Mouse (Mus musculus) layer of hippocampus, adult 2 months (tissue): ENCODE results near the gene Tada2a. TPM values are rescaled to one million over a fixed set of nuclear protein-coding genes. Genes with fewer than 3 reads are reported as not detected.
A peak's percentile ranks its signal among the peaks of the same experiment; 100 is the strongest.

Experiments
- DNase-seq, 2 experiments: peaks; one replicate each; pipeline ENCODE4 v3.0.0; 2022; ENCODE audit warnings: low spot score in 2 of 2
- H3K27ac ChIP-seq: fragments of 200-600 bp; 2 replicates; pipeline ENCODE4 v1.8.1; 2022
- H3K4me3 ChIP-seq: fragments of 200-600 bp; 2 replicates; pipeline ENCODE4 v1.8.1; 2022; ENCODE audit warnings: mild to moderate bottlenecking
- CTCF ChIP-seq: fragments of 200-600 bp; conservative IDR thresholded peaks from 2 replicates; pipeline ENCODE4 v1.8.1; 2022; ENCODE audit warnings: antibody characterized with exemption, mild to moderate bottlenecking, moderate library complexity
- total RNA-seq, 2 experiments: library from RNA; stranded (reverse); gene quantifications; 2 replicates each; pipeline ENCODE4 v1.2.3; 2021

The Tada2a gene
- total RNA-seq, 2 experiments from 2014 or later, result 33.0 to 33.8 TPM

DNA sequence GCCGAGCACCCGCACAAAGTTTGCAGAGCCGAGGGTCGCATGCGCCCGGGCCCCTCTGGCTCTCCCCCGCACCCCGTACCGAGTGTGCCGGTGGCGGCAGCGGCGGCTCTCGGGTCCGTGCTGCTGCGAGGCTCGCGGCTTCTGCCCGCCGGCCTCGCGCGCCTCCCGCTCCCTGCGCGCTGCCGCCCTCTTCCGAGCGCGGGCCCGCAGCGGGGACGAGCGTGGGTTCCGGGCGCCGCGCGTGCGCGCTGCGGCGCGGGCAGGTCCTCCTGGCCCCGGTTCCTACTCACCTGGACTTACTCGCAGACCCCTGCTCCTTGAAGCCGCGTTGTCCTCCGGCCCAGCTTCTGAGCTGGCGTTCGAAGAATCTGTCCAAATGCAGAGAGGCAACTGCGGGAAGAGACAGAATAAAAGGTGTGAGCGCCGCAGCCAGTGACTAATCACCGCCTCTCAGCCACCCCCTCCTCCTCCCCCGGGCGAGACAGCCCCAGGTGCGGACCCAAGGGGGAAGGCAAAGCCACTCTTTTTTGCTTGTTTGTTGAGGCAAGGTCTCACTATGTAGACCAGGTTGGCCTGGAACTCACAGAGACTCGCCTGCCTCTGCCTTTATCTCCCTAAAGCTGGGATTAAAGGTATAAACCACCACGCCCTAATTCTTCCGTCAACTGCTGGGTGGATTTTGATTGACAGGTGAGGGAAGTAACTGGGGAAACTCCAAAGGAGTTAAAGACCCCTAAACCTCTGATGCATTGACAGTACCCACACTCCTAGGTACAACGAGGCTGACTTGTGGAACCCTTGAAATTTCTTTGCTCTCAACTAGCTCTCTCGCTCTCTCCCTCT lies 61.0 kb downstream of the Tada2a start:
- no peak for TF ChIP-seq CTCF
- Histone ChIP-seq H3K27ac (peak overlapping the region; percentile 93), H3K4me3 (peak overlapping the region; percentile 86)
- peak in 1 of 2 experiments; percentile 57 for DNase-seq

DNA sequence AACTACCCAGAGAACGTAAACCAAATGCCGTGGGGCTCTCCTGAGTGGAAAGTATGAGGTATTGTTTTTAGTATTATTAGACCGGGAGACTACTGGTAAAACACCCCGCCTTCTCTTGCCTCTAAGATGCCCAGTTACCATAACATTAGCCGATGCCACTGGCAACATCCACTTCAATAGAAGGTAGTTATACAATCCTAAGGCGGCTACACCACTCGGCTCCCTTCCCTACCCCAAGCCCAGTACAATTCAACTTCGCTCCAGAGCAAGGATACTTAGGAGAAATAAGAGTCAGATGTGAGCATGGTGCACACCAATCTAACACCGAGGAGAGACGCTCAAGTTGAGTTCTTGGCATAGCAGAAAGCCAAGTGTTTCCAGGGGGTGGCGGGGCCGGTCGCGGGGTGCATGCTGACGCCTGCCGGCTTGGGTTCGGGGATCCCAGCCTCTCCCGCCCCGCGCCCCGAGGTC lies 61.6 kb downstream of the Tada2a start:
- H3K27ac ChIP-seq, result peak overlapping the region; percentile 93
- no peak for TF ChIP-seq CTCF
- peak overlapping the region; percentile 86 for H3K4me3 ChIP-seq
- no peak for DNase-seq

DNA sequence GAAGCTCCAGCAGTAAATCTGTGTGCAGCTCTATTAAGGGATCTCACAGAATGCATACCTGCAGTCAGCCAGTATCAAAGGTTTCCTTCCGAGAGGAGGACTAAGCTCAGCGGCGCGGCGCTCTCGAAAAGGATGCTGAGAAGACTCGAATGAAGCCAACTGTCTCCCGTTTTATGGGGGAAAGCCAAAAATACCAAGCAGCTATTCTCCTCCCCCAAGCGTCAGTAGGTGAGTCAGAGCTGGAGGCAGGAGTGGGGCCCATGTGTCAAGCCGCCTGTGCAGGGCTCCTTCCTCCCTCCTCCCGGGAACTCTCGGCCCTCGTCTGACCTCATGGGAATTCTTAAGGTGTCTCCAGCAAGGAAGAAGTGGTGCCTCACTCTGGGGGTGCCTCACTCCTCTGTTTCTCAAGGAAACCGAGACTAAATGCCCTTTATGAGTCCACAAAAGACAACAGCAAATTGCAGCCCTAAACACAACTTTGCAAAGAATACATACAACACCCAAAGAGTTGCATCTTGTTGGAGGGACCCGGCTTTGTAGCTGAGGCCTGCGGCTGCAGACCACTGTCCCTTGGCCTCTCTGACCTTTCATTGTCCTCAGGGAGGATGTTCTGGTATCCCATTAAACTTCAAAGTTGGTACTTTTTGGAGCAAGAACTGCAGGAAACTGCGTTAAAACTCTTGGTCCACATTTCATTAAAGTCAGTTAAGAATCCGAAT lies 62.3 kb downstream of the Tada2a start:
- Histone ChIP-seq H3K27ac (peak overlapping the region; percentile 93), H3K4me3 (peak overlapping the region; percentile 86)
- DNase-seq, result peak; percentile 64 to 65
- no peak for TF ChIP-seq CTCF

DNA sequence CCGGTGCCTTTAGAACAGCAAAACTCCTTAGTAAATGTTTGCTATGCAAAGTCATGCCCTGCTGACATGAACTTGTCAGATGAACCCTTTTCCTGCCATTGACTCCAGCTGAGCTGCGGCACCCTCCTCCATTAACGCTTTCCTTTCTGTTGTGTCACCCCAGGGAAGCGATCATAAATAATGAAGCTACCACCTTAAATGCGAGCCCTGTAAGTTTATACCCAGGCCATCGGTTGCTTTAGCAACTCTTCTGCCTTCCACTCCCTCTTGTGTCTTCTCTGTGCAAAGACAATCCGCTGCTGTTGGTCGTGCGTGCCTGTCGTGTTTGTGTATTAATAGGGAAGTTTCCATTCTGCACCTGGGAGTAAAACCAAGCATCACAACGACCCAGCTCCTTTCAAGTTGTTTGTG lies 63.3 kb downstream of the Tada2a start:
- DNase-seq, result no peak
- Histone ChIP-seq H3K27ac (peak overlapping the region; percentile 93), H3K4me3 (peak overlapping the region; percentile 86)
- TF ChIP-seq CTCF, result peak; percentile 77

DNA sequence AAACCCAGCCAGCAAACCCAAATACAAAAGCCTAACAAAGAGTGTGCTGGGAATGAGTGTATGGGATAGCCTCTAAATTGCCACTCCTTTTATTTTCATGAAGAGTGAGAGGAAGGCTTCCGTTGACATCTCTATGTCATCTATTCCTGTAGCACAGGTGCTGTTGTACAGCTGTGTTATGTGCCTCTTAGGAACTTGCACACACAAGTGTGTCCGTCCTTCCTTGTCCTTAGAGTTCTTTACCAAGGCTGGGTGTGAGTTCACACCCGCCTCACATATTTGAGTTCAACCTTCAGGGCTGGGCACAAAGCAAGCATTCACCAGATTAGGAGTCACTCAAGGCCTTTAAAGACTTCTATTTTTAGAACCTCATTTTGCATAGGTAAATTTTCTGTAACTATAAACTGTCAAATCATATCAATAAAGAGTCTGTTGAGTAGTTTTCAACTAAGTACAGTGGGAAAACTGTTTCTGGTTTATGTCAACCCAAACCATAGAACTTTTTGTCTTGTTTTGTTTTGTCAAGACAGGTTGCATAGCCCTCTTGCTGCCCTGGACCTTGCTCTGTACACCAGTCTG lies 65.7 kb downstream of the Tada2a start:
- TF ChIP-seq CTCF, result no peak
- Histone ChIP-seq H3K27ac (no peak overlapping the region; the same call in 1 of the 2 replicates), H3K4me3 (no peak overlapping the region)
- no peak for DNase-seq

DNA sequence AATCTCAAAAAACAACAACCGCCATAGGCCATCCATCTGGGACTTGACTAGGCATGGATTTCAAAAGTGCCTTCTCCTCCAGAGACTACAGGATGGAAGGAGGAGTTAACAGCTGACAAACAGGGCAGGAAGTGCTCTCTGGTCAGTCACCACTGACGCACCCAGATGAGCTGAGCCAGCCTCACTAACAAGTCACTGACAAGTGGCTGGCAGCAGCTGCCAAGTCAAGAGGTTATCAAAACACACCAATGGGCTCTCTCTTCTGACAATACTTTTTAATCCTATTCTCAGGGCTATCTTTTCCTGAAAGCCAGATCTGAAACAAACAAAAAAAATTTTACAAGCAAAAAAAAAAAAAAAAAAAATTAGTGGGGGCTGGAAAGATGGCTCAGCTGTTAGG lies 66.6 kb downstream of the Tada2a start:
- no peak for TF ChIP-seq CTCF
- DNase-seq, result no peak
- no peak overlapping the region for H3K4me3 ChIP-seq
- H3K27ac ChIP-seq, result no peak overlapping the region

DNA sequence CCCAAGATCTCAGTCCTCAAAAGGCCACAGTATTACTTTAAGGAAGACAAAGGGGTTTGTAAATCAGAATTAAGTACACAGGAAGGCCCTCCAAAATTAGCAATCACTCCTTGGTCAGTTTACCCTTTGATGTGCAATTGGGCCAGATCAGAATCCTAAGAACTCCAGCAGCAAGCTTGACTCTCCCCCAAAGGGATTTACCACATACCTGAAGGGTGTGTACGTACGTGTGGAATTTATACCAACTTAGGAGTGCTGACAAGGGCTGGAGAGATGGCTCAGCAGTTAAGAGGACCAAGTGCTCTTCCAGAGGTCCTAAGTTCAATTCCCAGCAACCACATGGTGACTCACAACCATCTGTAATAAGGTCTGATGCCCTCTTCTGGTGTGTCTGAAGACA lies 67.5 kb downstream of the Tada2a start:
- no peak for DNase-seq
- no peak overlapping the region for H3K27ac ChIP-seq
- no peak overlapping the region for H3K4me3 ChIP-seq
- 0 out of 2 replicates have a peak, but pooled peaks have one; percentile 15 for TF ChIP-seq CTCF

DNA sequence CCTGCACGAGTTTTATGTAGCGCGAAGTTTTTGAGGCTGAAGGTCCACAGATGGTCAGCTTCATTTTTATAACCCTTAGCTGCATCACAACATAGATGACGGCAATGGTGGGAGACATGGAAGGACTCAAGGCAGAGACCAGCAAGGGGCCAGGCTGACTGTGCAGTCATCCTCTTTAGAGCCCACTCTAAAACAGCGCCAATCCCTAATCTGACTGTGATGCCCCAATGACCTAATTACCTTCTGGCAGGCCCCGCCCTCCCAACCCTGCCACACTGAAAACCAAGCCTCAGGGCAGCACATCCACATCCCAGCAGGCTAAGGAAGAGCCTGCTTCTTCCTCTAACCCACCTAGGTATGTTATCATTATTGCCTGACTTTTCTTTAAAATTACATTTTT lies 68.8 kb downstream of the Tada2a start:
- no peak for TF ChIP-seq CTCF
- Histone ChIP-seq H3K4me3 (no peak overlapping the region), H3K27ac (no peak overlapping the region)
- no peak for DNase-seq

DNA sequence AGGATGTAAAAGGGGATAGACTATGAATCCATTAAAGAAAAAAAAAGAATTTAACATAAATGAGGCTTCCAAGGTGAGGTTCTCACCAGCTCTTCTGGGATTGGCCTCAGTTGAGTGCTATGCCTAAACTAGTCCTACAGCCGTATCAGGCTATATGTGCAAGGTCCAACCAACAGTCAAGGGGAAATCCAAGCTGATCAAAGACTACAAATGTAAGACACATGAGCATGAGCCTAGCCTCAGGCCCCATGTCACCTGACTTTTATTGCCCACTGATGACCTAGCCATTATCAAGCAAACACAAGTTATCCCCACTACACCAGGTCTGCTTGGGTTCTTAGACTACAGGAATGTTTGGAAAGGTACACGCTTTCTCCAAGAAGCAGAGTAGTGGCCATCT lies 69.6 kb downstream of the Tada2a start:
- DNase-seq, result no peak
- TF ChIP-seq CTCF, result no peak
- no peak overlapping the region for H3K27ac ChIP-seq
- no peak overlapping the region for H3K4me3 ChIP-seq

DNA sequence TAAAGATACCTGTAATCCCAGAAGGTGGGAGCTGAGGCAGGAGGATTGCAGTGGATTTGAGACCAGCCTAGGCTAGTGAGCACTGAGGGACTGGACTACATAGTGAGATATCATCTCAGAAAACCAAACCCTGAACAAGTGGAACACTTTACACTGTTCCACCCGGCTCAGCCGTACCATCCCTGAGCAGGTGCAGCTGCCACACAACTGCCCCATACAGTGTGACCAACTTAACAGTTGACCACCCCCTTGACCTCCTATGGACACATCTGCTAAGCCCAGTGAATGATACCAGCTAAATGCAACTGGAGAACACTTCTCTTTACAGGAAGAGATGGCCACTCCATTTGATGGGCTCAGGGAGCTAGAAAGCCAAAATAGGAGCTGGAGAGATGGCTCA lies 72.0 kb downstream of the Tada2a start:
- TF ChIP-seq CTCF, result no peak
- DNase-seq, result no peak
- no peak overlapping the region for H3K4me3 ChIP-seq
- no peak overlapping the region for H3K27ac ChIP-seq

DNA sequence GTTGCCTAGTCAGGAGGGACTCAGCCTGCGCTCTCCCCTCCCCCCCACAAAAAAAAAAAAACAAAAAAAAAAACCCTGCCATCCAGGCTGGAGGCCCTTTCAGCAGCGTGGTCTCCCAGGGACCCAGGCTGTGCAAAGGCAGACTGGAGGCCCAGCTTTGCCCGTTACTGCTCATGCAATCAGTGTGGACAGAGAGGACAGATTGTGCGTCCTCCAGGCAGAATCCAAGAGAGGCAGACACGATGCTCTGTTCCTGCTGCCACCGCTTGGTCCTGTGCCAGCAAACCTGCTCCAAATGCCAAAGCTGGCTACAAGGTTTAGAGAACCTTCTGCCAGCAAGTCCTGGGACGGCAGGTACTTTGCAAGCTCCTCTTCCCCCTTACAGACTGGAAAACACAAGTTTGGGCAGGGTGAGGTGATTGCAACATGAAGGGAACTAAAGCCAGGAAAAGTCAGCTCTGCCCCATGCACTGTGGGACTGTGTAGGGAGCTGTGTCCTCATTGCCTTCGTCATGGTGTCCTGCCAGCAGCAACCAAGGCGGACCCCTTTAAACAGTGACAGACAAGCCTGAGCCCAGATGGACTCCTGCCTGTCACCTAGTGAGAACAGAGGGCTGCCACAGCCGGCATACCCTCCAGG lies 75.8 kb downstream of the Tada2a start:
- H3K4me3 ChIP-seq, result no peak overlapping the region
- H3K27ac ChIP-seq, result peak overlapping the region; percentile 79
- peak; percentile 60 to 70 for DNase-seq
- TF ChIP-seq CTCF, result no peak

DNA sequence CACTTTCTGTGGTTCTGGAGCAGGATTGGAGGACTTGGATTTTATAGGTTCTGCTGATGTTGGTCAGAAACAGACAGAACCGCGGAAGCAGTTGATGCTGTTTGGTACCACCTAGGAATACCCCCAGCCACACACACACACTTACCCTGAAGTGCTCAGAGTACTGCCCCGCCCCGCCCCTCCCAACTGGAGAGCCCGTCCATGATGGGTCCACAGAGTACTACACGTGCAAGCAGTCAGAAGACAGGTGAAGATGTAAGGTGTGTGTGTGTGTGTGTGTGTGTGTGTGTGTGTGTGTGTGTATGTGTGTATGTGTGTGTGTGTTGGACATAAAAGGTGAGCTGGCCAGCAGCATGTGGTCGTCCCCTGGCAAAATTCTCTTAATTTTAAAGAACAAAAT lies 76.3 kb downstream of the Tada2a start:
- peak overlapping the region; percentile 79 for H3K27ac ChIP-seq
- no peak for DNase-seq
- TF ChIP-seq CTCF, result no peak
- no peak overlapping the region for H3K4me3 ChIP-seq

DNA sequence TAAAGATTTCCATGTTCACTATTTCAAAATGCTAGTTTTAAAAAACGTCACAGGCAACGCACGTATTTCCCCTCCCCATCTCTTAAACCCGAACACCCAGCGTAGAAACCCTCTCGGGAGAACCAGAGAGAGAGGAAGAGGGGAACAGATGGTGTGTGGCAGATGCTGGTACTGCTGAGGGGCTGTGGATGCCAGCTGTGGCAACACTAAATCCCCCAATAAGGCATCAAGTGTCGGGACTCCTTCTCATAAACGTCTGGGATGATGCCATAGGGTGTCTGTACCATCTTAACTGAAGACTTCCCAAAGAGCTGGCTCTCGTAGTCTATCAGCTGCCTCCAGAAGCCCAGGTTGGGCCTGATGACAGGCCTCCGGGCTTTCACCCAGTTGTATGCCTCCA lies 81.0 kb downstream of the Tada2a start:
- Histone ChIP-seq H3K4me3 (no peak overlapping the region), H3K27ac (peak overlapping the region; percentile 63)
- no peak for TF ChIP-seq CTCF
- DNase-seq, result peak in 1 of 2 experiments; percentile 43
